Mouse (Mus musculus) heart, embryonic 11.5 days (tissue): ENCODE measurements at regions not wholly inside any gene's neighbourhood (a gene's known extent, or its start where the extent isn't known, plus 50 kb on each side); places are given as distances from the start of the nearest gene placed in this dataset.

Source experiments
- ATAC-seq: fragments of 200-750 bp; cut with Nextera tagmentation; replicated peaks from 2 replicates; pipeline ENCODE4 v1.8.0; 2017; ENCODE audit warnings: moderate library complexity; ENCODE audit not compliant: insufficient number of reproducible peaks, low FRiP score, low TSS enrichment
- H3K27ac ChIP-seq: fragments of 300-500 bp; sonication (generic); 2 replicates; pipeline ENCODE4 v1.5.1; 2014; ENCODE audit warnings: mild to moderate bottlenecking, low read depth, low read length
- H3K27me3 ChIP-seq: fragments of 300-500 bp; sonication (generic); 2 replicates; pipeline ENCODE4 v1.6.1; 2014; ENCODE audit warnings: mild to moderate bottlenecking, low read length, mixed read lengths; ENCODE audit not compliant: control insufficient read depth, insufficient read depth
- H3K36me3 ChIP-seq: fragments of 300-500 bp; sonication (generic); 2 replicates; pipeline ENCODE4 v1.6.1; 2014; ENCODE audit warnings: mild to moderate bottlenecking, low read length, moderate library complexity, mixed read lengths; ENCODE audit not compliant: control insufficient read depth, insufficient read depth
- H3K4me1 ChIP-seq: fragments of 300-500 bp; sonication (generic); 2 replicates; pipeline ENCODE4 v1.6.1; 2014; ENCODE audit warnings: low read length; ENCODE audit not compliant: control insufficient read depth, insufficient read depth
- H3K4me2 ChIP-seq: fragments of 300-500 bp; sonication (generic); 2 replicates; pipeline ENCODE4 v1.6.1; 2014; ENCODE audit warnings: mild to moderate bottlenecking, moderate library complexity
- H3K4me3 ChIP-seq: fragments of 300-500 bp; sonication (generic); 2 replicates; pipeline ENCODE4 v1.5.1; 2014; ENCODE audit warnings: low read depth, low read length
- H3K9ac ChIP-seq: fragments of 300-500 bp; sonication (generic); 2 replicates; pipeline ENCODE4 v1.6.1; 2014; ENCODE audit warnings: mild to moderate bottlenecking, low read depth, low read length, moderate library complexity
- H3K9me3 ChIP-seq: fragments of 300-500 bp; sonication (generic); replicated peaks from 2 replicates; pipeline ENCODE4 v1.6.1; 2016; ENCODE audit warnings: low read length; ENCODE audit not compliant: control insufficient read depth
- WGBS: fragments of 180-500 bp; shearing (Covaris S2); extraction: QIAGEN DNeasy Blood & Tissue Kit; methylation state at CpG from one replicate; pipeline ENCODE4 v1.1.7; 2014; ENCODE audit not compliant: insufficient replicate concordance; 5-methylcytosine and 5-hydroxymethylcytosine counted together

- H3K27me3 ChIP-seq, result no peaks in the 10 kb centered on the region
- no peak overlapping the region for H3K4me2 ChIP-seq
- no peaks in the 10 kb centered on the region for H3K9me3 ChIP-seq
- WGBS, result 55% methylated on average over 4 of the region's 4 CpGs
- no peak; the same call in 1 of the 2 replicates for ATAC-seq
- H3K4me1 ChIP-seq, result no peaks in the 10 kb centered on the region
- H3K27ac ChIP-seq, result no peak overlapping the region
- no peak overlapping the region for H3K4me3 ChIP-seq
- no peak overlapping the region for H3K9ac ChIP-seq
- no peaks in the 10 kb centered on the region for H3K36me3 ChIP-seq
Observed at GRCm38 (mm10) chr14:106393978-106394377, 288.0 kb downstream of the Trim52 start.

DNA sequence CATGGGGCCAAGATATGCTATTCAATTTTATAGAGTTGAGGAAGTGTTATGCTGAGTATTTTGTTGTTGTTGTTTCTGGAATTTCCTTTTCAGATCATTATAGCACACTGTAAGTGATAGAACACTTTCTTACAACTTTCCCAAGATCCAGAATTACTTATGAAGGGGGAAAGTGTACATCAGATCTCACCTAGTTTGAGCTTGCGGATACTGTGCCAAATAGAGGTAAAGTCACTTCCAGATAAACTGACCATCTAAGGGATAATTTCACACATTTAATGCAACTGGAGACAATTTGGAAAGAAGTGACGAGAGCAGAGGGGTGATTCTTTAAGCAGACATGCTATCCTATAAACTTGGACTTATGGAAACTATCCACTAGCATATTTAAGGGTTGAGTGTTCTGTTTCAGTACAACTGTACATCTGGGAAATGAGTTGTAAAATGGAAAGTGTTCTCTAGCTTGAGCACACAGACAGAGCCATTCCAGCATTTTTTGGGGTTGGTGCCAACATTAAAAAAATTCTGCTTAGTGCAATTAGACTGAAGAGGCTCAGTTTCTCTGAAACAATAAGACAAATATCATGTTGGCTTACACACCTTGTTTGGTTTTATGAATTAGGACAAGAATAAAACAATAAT, 307.0 kb downstream of the Trim52 start:
- ATAC-seq, result no peak

GRCm38 (mm10) chr14:106424714-106425113, 318.7 kb downstream of the Trim52 start:
- Histone ChIP-seq H3K36me3 (no peaks in the 10 kb centered on the region), H3K9me3 (no peaks in the 10 kb centered on the region), H3K27ac (no peak overlapping the region), H3K4me2 (no peak overlapping the region), H3K4me3 (no peak overlapping the region), H3K9ac (no peak overlapping the region), H3K27me3 (no peaks in the 10 kb centered on the region), H3K4me1 (no peaks in the 10 kb centered on the region)
- no peak for ATAC-seq
- WGBS, result 60% methylated on average over 4 of the region's 4 CpGs

More for the DNA sequence above, 307.0 kb downstream of the Trim52 start:
- Histone ChIP-seq H3K4me2 (no peak overlapping the region), H3K9me3 (no peaks in the 10 kb centered on the region), H3K4me1 (no peaks in the 10 kb centered on the region), H3K4me3 (no peak overlapping the region), H3K36me3 (no peaks in the 10 kb centered on the region), H3K27ac (no peak overlapping the region), H3K9ac (no peak overlapping the region), H3K27me3 (no peaks in the 10 kb centered on the region)
- WGBS, result 79% methylated on average over 2 of the region's 2 CpGs

GRCm38 (mm10) chr14:106428594-106428993, 322.6 kb downstream of the Trim52 start:
- H3K4me2 ChIP-seq, result no peak overlapping the region
- no peak overlapping the region for H3K4me3 ChIP-seq
- no peak overlapping the region for H3K9ac ChIP-seq
- H3K9me3 ChIP-seq, result no peaks in the 10 kb centered on the region
- ATAC-seq, result no peak
- H3K27ac ChIP-seq, result no peak overlapping the region
- WGBS, result 68% methylated on average over 2 of the region's 2 CpGs
- H3K36me3 ChIP-seq, result no peaks in the 10 kb centered on the region
- H3K4me1 ChIP-seq, result no peaks in the 10 kb centered on the region
- H3K27me3 ChIP-seq, result no peaks in the 10 kb centered on the region

DNA sequence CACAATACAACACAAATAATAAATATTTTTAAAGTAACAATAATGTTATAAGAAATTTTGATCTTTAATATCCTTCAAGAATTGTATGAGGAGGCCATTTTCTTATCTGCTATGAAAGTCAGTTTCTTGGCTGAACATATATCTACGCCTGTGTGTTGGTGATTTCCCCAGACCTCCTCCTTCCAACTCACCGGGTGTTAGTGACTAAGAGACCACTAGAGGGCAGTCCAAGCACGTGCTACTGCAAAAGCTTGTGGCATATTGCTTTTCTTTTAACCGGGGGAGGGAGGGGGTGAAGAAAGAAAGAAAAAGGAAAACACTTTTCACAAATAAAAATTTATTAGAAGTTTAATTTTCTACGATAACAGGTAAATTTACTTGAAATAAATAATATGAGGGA, 333.3 kb downstream of the Trim52 start:
- Histone ChIP-seq H3K27me3 (no peaks in the 10 kb centered on the region), H3K9ac (no peak overlapping the region), H3K4me2 (no peak overlapping the region), H3K36me3 (no peaks in the 10 kb centered on the region), H3K4me3 (no peak overlapping the region), H3K4me1 (no peaks in the 10 kb centered on the region), H3K27ac (no peak overlapping the region), H3K9me3 (no peaks in the 10 kb centered on the region)
- no peak for ATAC-seq
- 12% methylated on average over 5 of the region's 5 CpGs for WGBS

DNA sequence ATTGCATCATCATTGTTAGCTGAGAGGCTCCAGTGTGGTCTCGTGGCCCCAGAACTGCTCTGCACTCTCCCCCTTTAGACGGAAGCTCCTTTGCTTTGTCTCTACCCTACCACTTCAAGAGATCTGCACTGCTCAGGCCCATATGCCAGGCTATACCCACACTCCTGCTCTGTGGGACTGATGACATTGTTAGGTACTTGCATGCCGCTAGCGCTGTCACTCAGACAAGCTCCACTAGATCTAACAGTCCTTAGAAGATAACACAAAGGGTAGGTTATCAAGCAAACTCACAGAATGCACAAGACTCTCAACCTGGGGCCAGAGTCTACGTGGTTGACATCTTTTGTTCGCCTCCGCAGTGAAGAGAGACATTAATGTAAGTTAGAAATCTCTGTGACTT, 383.1 kb downstream of the Trim52 start:
- Histone ChIP-seq H3K4me1 (no peaks in the 10 kb centered on the region), H3K9ac (no peak overlapping the region), H3K36me3 (no peaks in the 10 kb centered on the region), H3K27me3 (no peaks in the 10 kb centered on the region), H3K4me3 (no peak overlapping the region), H3K27ac (no peak overlapping the region), H3K9me3 (no peaks in the 10 kb centered on the region), H3K4me2 (no peak overlapping the region)
- ATAC-seq, result no peak
- 71% methylated on average over 7 of the region's 7 CpGs for WGBS

DNA sequence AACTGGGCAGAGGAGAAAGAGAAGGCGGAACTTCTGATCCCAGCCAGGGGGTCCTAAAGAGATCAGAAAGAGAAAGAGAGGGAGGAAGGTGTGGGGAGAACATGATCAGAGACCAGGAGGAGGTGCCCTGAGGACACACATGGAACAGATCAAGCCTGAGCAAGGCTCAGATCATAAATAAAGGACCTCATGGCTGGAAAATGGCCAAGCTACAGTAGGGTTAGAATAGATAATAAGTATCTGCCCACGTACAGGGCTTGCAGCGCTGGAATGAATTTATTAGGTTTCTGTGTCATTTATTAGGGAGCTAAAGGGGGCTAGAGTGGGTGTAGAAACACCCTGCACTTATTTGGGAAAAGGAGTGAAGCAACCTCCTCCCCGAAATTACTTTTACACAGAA, 385.4 kb downstream of the Trim52 start:
- Histone ChIP-seq H3K4me1 (no peaks in the 10 kb centered on the region), H3K36me3 (no peaks in the 10 kb centered on the region), H3K9ac (no peak overlapping the region), H3K27ac (no peak overlapping the region), H3K4me3 (no peak overlapping the region), H3K27me3 (no peaks in the 10 kb centered on the region), H3K9me3 (no peaks in the 10 kb centered on the region), H3K4me2 (no peak overlapping the region)
- no peak for ATAC-seq
- WGBS, result 73% methylated on average over 4 of the region's 4 CpGs

DNA sequence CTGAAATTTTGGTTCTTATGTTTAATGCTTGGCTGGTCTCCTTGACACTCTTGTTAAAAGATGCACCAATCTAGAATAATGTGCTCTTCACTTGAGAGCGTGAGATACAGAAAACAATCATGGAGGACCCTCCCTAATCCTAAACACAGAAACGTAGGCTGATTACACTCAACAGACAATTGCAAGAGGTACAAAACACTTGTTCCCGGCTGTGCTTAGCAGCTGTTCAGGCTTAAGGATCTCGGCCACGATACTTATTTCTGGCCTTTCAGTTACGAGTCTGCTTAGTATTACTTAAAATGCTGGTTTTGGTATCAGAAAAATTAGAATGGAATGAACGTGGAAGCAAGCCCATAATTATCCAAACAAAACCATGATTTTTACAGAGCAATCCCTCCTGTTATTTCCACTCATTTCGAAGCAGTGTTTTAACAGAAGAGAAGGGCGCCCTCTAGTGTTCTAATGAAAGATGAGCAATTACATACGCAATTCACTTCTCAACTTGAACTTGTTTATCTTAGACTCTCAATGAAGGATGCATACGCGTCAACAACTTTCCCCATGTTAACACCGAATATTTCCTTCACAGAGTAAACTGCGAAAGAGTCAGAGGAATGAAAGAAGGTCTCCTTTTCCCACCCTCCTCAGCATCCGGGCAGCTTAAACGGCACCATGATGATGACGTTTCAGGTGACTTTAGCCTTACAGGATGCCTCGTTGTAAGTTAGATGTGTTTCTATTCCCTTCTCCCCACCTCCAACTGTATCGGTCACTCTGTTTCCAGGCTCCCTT, 394.5 kb downstream of the Trim52 start:
- Histone ChIP-seq H3K27me3 (no peaks in the 10 kb centered on the region), H3K4me1 (no peaks in the 10 kb centered on the region), H3K4me3 (no peak overlapping the region), H3K36me3 (no peaks in the 10 kb centered on the region), H3K27ac (no peak overlapping the region), H3K9me3 (no peaks in the 10 kb centered on the region), H3K9ac (no peak overlapping the region), H3K4me2 (peak overlapping the region; percentile 24; the same call in 1 of the 2 replicates)
- WGBS, result 50% methylated on average over 19 of the region's 19 CpGs
- no peak for ATAC-seq

DNA sequence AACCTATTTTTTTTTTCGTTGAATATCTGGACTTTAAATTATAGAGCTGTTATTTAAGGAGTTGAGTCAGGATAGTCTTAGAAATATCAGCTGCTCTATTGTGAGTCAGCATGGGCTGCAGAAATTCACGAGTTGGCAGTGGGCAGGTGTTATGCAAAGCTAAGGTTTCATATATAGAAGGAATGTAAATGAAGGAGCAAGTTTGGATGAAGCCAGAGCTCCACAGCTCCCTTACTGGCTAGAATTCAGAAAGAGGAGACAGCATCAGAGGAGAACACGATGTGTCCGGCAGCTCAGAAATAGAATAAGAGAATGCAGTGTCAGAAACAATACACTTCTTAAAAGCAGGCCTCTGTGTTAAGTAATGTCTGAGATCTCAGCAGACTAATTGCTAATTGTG, 400.9 kb downstream of the Trim52 start:
- no peak for ATAC-seq
- H3K9ac ChIP-seq, result no peak overlapping the region
- H3K27ac ChIP-seq, result no peak overlapping the region
- H3K4me3 ChIP-seq, result no peak overlapping the region
- no peaks in the 10 kb centered on the region for H3K4me1 ChIP-seq
- no peaks in the 10 kb centered on the region for H3K27me3 ChIP-seq
- WGBS, result 68% methylated on average over 4 of the region's 4 CpGs
- H3K4me2 ChIP-seq, result no peak overlapping the region
- no peaks in the 10 kb centered on the region for H3K36me3 ChIP-seq
- H3K9me3 ChIP-seq, result no peaks in the 10 kb centered on the region
